Mouse (Mus musculus) lung, postnatal 10 days (tissue): ENCODE data around the gene Rbbp6.

Experiments
- DNase-seq: peaks from one replicate; pipeline ENCODE4 v3.0.0; 2021

Gene Rbbp6

DNA sequence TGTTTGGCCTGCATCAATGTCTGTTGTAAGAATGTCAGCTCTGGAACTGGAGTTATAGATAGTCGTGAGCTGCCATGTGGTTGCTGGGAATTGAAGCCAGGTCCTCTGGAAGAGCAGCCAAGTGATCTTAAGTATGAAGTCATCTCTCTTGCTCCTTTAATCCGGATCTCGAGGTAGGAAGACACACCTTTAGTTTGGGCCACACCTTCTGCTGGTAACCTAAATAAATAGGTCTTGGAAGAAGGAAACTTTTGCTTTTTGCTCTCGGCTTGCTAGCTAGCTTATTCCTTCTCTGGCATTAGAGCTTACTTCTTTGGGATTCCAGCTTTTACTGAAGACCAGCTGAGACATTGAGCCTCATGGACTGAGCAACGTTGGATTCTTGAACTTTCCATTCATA, at the start of gene Rbbp6:
Gene Rbbp6, plus strand, starts transcription at position 301 of the 400 bp plus-strand sequence.
- no peak for DNase-seq

- DNase-seq: peak; percentile 74
Observed at GRCm38 (mm10) chr7:122919728-122920582, 45.5 kb upstream of the Rbbp6 start.

- DNase-seq: peak; percentile 19
Observed at GRCm38 (mm10) chr7:122921537-122921936, 43.9 kb upstream of the Rbbp6 start.

- no peak for DNase-seq
Observed at GRCm38 (mm10) chr7:122924256-122924655, 41.2 kb upstream of the Rbbp6 start.

DNA sequence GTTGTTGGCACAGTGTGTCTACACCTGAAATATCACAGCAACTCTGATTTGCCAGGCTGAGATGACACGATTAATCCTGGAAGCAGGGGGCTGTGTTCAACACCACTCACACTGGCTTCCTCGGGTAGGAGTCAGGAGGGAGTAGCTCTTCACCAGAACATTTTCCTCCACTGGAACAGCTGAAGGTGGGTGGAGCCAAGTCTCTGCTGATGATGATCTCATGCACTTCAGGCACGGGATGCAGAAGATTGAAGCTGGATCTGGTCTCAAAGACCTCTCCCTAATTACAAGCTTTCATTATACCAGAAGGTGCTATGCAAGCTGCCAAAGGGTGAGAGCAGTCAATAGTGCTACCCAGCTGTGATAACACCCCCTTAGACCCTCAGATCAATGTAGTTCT, 35.0 kb upstream of the Rbbp6 start:
- DNase-seq: peak; percentile 64

DNA sequence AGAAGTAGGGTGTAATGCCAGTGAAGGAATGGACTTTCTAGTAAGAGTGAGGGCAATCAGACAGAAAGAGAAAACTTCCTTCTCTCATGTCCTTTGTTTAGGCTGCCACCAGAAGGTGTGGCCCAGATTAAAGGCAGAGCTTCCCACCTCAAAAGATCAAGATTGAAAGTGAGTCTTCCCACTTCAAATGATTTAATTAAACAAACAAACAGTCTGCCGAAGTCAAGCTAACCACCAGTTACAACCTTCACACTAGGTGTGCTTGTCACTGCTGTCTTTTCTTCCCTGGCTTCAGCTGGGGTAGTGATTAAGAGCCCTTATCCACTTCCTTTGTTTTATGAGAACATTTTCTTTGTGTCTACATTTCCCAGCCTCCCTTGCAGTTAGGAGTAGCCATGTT, 33.3 kb upstream of the Rbbp6 start:
- DNase-seq: peak; percentile 14

- DNase-seq: no peak
Observed at GRCm38 (mm10) chr7:122936626-122937025, 28.9 kb upstream of the Rbbp6 start.

GRCm38 (mm10) chr7:122938197-122938596, 27.3 kb upstream of the Rbbp6 start:
- no peak for DNase-seq

GRCm38 (mm10) chr7:122939181-122939580, 26.3 kb upstream of the Rbbp6 start:
- DNase-seq: no peak

DNA sequence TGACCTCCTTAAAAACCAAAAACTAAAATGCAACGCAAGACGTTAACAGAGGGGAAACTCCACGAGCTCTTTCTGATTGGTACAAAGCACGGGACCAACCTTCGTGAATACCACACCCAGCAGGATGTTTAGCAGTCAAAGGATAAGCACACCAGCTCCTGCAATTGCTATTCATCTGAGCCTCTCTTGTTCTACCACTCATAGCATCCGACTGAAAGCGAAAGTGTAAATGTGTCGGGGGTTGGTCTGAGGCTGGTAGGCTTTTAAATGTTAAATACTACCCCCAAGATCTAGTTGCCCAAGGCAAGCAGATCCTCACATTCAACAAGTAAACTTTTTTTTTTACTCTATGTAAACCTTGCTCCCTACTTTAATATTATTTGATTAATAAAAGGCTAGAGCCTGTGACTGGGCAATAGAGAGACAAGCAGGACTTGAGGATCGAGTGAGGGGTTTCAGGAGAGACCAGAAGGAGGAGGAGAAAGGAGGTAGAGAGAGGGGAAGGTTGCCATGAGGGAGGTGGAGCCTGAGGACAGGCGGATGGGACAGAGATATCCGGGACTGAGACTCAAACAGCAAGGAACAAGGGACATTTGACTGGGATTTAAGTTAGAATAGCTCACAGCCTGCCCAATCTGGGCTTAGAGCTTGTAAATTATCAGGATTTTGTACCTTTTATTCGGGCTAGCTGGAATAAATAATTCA, 25.0 kb upstream of the Rbbp6 start:
- peak; percentile 20 for DNase-seq

GRCm38 (mm10) chr7:122942111-122942510, 23.4 kb upstream of the Rbbp6 start:
- DNase-seq: no peak

GRCm38 (mm10) chr7:122945149-122945548, 20.3 kb upstream of the Rbbp6 start:
- peak; percentile 89 for DNase-seq

DNA sequence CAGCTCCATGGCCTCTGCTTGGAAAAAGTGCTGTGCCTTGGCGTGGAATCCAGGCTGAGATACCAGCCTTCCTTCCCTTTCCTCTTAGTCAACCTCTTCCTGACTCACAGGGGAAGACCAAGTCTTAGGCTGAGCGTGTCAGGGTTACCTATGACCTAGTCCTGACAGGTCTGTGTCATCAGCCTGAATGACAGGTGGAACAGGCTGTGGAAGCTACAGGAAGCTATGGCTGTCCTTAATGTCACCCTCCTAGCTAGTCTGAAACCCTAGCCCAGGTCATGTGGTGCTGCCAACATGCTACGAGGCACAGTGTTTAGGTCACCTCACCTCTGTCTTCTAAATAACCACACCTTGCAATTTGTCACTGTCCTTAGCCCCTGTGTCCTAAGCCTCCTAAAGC, 16.2 kb upstream of the Rbbp6 start:
- no peak for DNase-seq

GRCm38 (mm10) chr7:122951464-122951863, 14.0 kb upstream of the Rbbp6 start:
- DNase-seq: no peak

- DNase-seq: no peak
Observed at GRCm38 (mm10) chr7:122952066-122952465, 13.4 kb upstream of the Rbbp6 start.

DNA sequence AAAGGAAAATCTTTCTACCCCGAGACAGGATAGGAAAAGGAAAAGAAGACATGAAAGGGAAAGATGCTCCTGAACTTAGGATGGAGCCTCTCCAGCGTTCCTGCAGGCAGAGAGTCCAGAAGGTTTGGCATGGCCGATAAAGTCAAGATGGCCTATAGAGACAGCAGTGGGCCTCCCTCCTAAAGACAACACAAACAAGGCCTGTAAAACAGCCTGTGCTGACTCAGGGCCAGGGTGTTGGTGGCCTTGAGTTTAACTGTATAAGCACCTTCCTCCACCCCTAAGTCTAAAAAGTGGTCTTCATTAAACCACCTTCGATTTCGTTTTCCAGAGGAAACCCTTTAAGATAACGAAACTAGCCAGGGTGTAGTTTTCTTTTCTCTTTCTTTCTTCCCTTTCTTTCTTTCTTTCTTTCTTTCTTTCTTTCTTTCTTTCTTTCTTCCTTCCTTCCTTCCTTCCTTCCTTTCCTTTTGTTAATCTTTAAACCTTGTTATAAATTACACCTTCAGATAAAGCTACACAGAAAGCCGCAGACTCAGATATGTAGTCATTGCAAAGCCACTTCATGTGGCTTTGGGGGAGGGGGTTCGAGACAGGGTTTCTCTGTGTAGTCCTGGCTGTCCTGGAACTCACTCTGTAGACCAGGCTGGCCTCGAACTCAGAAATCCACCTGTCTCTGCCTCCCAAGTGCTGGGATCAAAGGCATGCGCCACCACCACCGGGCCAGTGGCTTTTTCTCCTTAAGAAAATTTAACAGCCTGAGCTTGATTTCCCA, 10.8 kb upstream of the Rbbp6 start:
- DNase-seq: no peak

- DNase-seq: peak; percentile 86
Observed at GRCm38 (mm10) chr7:122955226-122955955, 10.1 kb upstream of the Rbbp6 start.

GRCm38 (mm10) chr7:122968751-122969150, 3.3 kb downstream of the Rbbp6 start:
- no peak for DNase-seq

DNA sequence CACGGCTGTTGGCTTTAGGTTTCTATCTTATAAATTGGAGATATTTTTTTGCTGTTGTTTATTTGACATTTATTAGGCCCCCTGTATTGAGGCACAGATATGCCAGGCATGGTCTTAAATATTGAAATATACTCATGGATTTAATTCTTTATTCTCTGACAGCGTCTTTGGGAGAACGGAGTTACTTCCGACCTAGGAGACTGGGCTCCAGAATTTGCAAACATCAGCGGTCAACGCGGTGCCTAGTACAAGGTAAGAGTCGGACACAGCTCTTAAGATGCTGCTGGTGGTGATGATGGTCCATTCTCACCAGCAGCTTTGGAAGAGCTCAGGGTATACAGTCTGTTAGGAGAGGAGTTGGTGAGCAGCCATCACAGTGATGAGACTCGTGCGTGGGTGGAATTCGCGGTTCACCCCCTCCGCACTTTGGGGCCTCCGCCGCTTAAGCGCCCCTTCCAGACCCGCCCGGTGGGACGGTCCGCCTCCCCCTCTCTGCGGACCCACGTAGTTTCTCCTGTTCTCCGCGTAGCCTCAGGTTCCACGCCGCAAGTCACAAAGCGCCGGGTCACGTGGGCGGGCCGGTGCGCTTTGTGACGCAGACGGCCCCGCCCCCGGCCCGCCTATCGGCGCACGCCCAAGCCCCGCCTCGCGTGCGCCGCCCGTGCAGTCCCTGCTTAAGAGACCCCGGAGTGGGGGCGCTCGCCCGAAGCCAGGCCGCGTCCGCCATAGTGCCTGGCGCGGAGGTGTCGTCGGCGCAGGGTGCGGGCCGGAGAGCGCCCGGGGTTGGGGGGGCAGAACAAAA, 3.9 kb downstream of the Rbbp6 start:
- peak; percentile 94 for DNase-seq

- peak; percentile 55 for DNase-seq
Observed at GRCm38 (mm10) chr7:122970119-122970781, 4.8 kb downstream of the Rbbp6 start.

DNA sequence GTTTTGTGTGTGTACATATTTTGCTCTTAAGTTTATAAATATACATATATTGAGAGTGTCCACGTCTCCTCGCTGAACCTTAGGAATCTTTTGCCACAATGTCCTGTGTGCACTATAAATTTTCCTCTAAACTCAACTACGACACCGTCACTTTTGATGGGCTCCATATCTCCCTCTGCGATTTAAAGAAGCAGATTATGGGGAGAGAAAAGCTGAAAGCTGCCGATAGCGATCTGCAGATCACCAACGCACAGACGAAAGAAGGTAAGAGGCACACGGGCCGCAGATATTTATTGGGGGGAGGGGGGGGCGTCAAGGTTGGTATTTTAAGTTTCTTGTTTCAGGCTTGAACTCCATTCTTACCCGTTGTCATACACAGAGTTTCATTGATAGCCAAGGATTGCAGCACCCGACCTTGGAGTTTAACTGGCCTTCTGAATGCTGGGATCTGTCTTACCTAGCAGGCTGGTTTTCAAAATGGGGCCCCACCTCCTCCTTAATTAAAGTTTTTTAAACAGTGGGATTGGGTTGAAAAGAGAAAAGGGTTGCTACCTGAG, 5.5 kb downstream of the Rbbp6 start:
- no peak for DNase-seq
